Mouse (Mus musculus) ovary, postnatal 10 days (tissue): ENCODE measurements around the gene Eng.

ENCODE experiments used
- DNase-seq: peaks from one replicate; pipeline ENCODE4 v3.0.0; 2022; ENCODE audit warnings: low spot score

Gene Eng

GRCm38 (mm10) chr2:32711301-32712056, 65.1 kb downstream of the Eng start:
- DNase-seq = no peak

DNA sequence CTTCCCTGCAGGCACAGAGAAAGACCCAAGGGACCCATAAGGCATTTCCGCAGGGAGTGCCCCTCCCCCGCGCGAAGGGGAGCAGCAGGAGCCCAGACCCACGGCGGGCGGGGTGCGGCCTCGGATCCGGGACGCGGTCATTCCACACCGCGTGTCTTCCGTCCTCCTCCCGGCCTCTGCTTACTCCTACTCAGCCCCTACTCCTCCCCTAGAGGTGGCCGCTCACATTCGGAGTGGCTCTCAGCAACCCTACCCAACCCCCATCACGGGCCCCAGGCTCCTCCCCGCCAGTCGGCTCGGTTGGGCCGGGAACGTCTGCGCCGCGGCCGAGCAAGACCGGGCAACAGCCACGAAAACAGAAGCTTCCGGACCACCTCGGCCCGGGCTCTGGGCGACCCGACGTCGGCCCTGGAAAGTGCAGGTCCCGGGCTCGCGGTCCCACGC, 65.7 kb downstream of the Eng start:
- DNase-seq = peak; percentile 49

- DNase-seq = no peak
These were observed 66.2 kb downstream of the Eng start for GRCm38 (mm10) chr2:32712586-32712933.

DNA sequence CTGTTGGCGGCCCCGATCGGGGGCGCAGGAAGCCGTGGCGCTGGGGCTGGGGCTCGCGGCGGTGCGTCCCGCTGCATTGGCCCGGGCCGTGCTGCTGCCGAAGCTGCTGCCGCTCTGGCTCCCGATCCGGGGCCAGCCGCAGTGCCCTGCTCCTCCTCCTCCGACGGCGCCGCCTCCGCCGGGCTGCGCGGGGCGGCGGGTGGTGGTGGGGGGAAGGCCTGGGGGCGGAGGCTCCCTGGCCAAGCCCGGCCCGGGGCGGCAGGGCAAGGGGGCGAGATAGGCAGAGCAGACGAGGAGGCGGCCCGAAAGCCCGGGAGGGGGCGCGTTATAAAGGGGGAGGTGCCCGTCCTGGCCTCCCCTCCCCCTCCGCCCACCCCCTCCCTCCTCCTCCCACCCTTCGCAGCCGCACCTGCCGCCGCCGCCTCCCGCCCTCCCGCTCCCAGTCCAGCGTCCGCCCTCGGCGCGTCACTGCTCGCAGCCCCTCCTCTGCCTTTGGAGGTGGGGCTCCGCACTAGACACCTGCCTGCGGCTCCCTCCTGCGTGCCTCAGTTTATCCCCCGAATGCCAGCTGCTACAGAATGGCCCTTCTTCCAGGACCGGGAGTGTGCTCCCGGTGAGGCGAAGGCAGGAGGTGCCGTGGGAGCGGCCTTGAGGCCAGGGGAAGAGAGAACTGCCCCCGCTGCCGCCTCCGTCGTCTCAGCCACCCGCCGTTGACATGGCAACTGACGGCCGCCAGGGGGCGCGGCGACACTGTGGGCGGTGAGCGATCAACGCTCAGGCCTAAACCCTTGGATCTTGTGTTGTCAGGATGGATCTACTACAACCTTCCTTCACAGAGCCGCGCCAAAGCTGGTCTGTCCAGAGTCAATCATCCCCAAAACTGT, 66.8 kb downstream of the Eng start, which contains the start of gene Cdk9:
Cdk9 (minus strand) TSS at position 143 of the 884 bp plus-strand sequence.
- DNase-seq = peak; percentile 97

DNA sequence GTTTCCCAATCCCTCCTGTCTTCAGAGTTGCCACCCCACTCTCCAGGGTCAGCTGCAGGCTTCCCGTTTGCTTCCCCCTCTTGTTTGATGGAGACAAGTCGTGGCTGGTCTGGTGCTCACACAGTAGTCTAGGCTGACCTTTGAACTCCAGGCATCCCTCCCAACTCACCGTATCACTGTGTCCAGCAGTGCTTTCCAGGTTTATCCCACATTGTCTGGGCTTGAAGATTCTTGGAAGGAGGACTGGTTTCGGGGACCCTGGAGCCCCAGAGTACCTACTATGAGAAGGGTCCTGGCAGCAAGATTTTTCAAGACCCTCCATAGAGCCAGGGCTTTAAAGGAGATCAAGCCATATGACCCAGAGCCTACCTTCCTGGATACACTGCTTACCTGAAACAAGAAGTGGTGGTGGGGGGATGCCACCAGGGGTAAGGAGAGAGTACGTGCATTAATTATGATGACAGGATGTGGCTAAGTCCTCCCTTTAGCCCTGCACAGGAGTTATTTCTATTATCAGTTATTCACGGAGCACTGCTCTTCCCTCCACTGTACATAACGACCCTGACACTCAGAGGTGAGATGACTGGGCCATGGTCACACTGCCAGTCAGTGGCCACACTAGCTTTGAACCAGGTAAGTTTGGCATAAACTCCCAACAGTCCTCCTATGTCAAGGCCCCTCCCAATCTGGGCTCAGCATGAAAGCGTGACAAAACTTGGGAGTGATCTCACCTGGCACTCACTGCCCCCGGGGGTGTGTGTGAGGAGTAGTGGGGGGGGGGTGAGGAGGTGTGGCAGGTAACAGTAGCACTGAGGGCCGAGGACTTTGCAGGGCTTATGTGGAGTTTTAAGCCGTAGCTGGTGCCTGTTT, 68.0 kb downstream of the Eng start:
- no peak for DNase-seq

GRCm38 (mm10) chr2:32714987-32715425, 68.6 kb downstream of the Eng start:
- no peak for DNase-seq

DNA sequence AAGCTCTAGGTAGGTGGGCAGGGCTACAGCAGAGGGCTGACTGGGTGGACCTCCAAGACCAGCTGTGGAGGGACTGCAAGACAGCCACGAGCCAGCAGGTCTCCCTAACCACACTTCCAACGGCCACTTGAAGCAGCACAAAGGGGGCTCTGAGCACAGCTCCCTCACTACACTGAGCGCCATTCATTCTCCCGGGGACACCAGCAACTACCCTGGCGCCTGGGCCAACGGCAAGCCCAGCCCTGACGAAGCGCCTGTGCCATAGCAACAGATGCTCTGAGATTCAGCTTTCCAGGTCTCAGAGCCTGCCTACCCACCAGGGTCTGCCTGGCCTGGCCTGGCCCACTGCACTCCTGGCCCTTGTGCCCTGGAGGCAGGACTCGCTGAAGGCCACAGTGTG, 72.4 kb downstream of the Eng start:
- no peak for DNase-seq

DNA sequence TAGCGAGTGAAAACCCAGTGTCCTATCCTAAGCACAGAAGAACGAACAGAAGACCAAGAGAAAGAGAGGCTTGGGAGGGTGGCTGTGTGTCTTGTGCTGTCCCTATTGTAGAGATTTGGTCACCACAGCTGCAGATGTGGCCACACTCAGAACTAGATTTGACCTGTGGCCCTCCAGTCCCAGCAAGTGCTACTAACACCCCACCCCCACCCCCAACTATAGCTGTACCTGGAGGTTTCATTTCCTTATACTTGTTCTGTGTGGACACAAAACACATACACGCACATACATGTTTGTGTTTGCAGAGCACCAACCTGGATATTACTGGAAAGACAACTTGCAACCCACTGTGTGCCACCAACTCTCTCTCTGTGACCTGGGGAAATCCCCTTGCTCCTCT, 73.7 kb downstream of the Eng start:
- no peak for DNase-seq

- DNase-seq = no peak
These were observed 74.4 kb downstream of the Eng start, which contains the start of gene Sh2d3c for GRCm38 (mm10) chr2:32720681-32721229. TSS of gene Sh2d3c (plus strand) at chr2:32721055.

GRCm38 (mm10) chr2:32722046-32722445, 75.7 kb downstream of the Eng start:
- no peak for DNase-seq

DNA sequence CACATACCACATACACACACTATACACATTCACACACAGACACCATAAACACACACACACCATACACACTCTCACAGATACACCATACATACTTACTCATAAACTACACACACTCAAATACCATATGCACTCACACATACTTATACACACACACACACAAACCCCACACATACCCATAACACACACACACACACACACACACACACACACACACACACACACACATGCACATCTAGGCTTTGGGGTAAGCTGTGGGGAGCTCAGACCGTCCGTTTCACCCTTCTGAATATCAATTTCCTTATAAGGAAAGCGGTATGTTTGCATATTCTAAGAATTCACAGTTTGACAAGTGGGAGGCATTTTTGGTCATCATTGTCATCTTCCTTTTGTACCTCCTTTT, 76.2 kb downstream of the Eng start:
- DNase-seq = no peak

DNA sequence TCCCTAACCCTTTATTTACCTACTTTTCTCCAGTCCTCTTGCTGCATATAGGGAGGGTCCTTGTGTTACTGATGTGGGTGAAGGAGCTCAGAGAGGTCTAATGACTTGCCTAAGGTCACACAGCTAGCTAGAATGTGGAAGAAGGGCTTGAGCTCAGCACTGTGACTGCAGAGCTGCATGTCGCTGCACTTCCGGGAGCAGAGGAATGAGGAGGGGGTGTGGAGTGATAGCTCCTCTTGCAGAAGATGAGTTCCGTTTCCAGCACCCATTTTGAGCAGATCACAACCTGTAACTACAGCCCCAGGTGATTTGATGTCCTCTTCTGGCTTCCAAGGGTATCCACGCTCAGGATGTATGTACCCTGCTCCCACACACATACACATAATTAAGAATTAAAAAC, 77.8 kb downstream of the Eng start:
- no peak for DNase-seq

DNA sequence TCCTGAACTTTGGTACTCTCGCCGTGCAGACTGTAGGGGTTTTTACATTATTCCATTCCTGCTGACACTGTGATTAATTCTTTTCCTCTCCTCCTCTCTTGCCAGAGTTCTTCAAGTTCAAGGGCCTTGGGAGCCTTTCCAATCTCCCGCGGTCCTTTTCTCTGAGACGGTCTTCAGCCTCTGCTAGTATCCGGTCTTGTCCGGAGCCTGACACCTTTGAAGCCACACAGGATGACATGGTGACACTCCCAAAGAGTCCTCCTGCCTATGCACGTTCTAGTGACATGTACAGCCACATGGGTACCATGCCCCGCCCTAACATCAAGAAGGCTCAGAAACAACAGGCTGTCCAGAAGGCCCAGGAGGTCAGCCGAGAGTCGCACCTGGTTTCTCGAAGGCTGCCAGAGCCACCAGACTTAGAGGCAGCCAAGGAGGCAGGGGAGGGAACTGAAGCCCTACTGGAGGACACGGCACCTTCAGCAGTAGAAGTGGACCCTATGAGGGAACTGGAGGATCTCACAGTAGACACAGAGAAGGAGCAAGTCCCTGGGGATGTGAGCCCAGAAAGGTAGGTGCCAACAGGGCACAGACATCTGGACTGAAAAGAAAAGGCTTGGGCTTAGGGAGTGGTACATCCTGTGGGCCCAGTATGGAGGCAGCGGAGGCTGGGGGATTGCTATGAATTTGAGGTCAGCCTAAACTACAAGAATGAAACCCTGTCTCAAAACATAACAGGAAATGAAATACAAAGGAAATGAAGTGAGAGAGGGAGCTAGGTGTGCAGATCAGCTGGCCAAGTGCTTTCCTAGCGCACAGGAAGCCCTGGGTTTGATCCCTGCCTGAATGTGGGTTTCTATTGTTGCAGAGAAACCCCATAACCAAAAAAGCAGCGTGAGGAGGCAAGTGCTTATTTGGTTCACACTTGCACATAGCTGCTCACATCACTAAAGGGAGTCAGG, 78.7 kb downstream of the Eng start:
- DNase-seq = no peak

- peak; percentile 59 for DNase-seq
These were observed 81.0 kb downstream of the Eng start for GRCm38 (mm10) chr2:32727435-32727834.

DNA sequence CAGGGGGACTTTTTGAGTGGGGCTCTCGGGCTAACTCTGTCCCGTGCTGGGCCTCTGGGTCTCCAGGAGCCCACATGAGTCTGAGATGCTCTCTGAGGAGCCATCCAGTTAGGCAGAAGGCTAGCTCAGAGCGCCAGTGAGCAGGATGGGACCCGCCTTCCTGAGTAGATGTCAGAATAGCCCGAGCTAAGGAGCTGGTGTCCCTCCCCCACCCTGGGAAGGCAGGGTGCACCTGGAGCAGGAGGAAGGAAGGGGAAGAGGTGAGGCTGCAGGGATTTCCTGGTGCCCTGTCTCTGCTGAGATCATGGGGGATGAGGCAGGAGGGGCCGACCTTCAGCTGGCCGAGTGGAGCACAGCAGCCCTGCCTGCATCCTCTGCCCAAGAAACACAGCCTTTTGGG, 82.1 kb downstream of the Eng start:
- no peak for DNase-seq

DNA sequence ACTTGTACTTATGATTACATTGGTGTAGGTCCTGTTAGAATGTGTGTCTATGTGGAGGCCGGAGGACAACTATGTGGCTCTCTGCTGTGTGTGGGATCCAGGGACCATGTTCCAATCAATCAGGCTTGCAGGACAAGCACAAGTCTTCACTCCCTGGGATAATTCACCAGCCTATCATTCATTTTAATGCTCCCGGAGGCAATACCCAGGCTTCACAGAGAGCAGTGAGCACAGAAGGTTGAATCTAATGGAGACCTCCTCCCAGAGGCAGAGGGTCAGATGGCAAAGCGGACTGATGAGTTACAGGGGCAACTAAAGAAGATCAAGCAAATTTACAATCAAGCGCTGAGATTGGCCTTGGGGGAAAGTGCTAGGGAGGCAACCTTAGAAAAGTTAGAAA, 83.2 kb downstream of the Eng start:
- no peak for DNase-seq

DNA sequence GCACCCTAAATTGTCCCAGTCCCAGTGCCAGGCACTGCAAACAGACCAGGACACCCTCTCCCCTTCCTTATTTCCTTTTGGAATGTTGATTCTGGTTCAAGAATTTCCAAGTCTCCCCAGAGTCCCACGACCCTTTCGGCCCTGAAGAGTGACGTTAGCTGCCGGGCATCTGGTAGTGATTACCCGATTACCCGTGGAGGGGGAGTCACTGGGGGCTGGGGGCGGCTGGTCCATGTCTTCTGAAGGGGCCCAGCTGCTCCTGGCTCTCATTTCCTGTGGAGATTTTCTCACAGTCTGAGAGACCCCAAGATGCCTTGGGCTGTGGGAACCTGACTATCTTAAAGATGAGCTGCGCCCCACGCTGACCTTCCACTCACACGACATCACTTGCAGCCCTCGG, 84.5 kb downstream of the Eng start:
- DNase-seq = no peak

GRCm38 (mm10) chr2:32731911-32732310, 85.5 kb downstream of the Eng start:
- no peak for DNase-seq
